Mouse (Mus musculus) MEL (cell line): ENCODE data around the gene Galnt18.

Source experiments
- CHD1 ChIP-seq: IDR thresholded peaks from 2 replicates; pipeline ENCODE4 v1.6.1; 2012; ENCODE audit warnings: low read depth, mild to moderate bottlenecking, inconsistent platforms, low read length, improper control_type of control experiment
- E2F4 ChIP-seq: IDR thresholded peaks from 2 replicates; pipeline ENCODE4 v1.6.1; 2011; ENCODE audit warnings: low read depth, low read length, improper control_type of control experiment, borderline replicate concordance
- ELF1 ChIP-seq: IDR thresholded peaks from 2 replicates; pipeline ENCODE4 v1.6.1; 2014; ENCODE audit warnings: low read depth, mild to moderate bottlenecking, inconsistent platforms, low read length, improper control_type of control experiment, moderate library complexity
- EP300 ChIP-seq, 2 experiments: IDR thresholded peaks; 2 replicates each; pipeline ENCODE4 v1.6.1; 2011; ENCODE audit warnings: improper control_type of control experiment in 2 of 2, low read length in 2 of 2, low read depth in 1 of 2, mild to moderate bottlenecking in 1 of 2
- ETS1 ChIP-seq: IDR thresholded peaks from 2 replicates; pipeline ENCODE4 v1.6.1; 2012; ENCODE audit warnings: low read depth, mild to moderate bottlenecking, inconsistent platforms, low read length, improper control_type of control experiment, moderate library complexity
- GABPA ChIP-seq: IDR thresholded peaks from 2 replicates; pipeline ENCODE4 v1.6.1; 2012; ENCODE audit warnings: low read depth, mild to moderate bottlenecking, inconsistent platforms, low read length, improper control_type of control experiment, moderate library complexity
- MAX ChIP-seq: IDR thresholded peaks from 2 replicates; pipeline ENCODE4 v1.6.1; 2011; ENCODE audit warnings: low read length, improper control_type of control experiment
- POLR2A ChIP-seq, 2 experiments: IDR thresholded peaks; 2 replicates each; pipeline ENCODE4 v1.6.1; 2011 to 2012; ENCODE audit warnings: low read length in 2 of 2, mild to moderate bottlenecking in 2 of 2, control low read depth in 1 of 2, improper control_type of control experiment in 1 of 2, low read depth in 1 of 2, moderate library complexity in 1 of 2; ENCODE audit not compliant: control insufficient read depth in 1 of 2, insufficient read depth in 1 of 2, poor library complexity in 1 of 2
- SMC3 ChIP-seq: IDR thresholded peaks from 2 replicates; pipeline ENCODE4 v1.6.1; 2011; ENCODE audit warnings: low read depth, low read length, improper control_type of control experiment
- USF1 ChIP-seq: IDR thresholded peaks from 2 replicates; pipeline ENCODE4 v1.6.1; 2014; ENCODE audit warnings: low read depth, mild to moderate bottlenecking, inconsistent platforms, low read length, improper control_type of control experiment, moderate library complexity

- no peak for TF ChIP-seq USF1
- TF ChIP-seq CHD1 = no peak
- no peak for TF ChIP-seq POLR2A (IDR thresholded peaks at IDR 0.05; ENCODE audit: control insufficient read depth in 1 of 2, insufficient read depth in 1 of 2, low read depth in 1 of 2, low read length in 2 of 2, poor library complexity in 1 of 2)
- TF ChIP-seq E2F4 = no peak
- no peak for TF ChIP-seq GABPA
- TF ChIP-seq EP300 (IDR thresholded peaks at IDR 0.05; ENCODE audit: low read depth in 1 of 2, low read length in 2 of 2) = no peak
- no peak for TF ChIP-seq MAX
- TF ChIP-seq ELF1 = no peak
- no peak for TF ChIP-seq ETS1
- TF ChIP-seq SMC3 = no peak
Measured at GRCm38 (mm10) chr7:111593680-111594079, 186.1 kb downstream of the Galnt18 start.
